Mouse (Mus musculus): ENCODE measurements at regions not wholly inside any gene's neighbourhood (a gene's known extent, or its start where the extent isn't known, plus 50 kb on each side); places are given as distances from the start of the nearest gene placed in this dataset.
A peak's percentile ranks its signal among the peaks of the same experiment; 100 is the strongest.

- TF ChIP-seq CTCF (IDR thresholded peaks at IDR 0.05; ENCODE audit: borderline replicate concordance, extremely low read depth, insufficient read depth, insufficient read length) (no peak), POLR2A (IDR thresholded peaks at IDR 0.05; ENCODE audit: borderline replicate concordance, extremely low read depth, insufficient read depth, insufficient read length, poor library complexity, severe bottlenecking) (no peak)
Observed at GRCm38 (mm10) chr15:96880066-96880465, 175.7 kb downstream of the Slc38a4 start.

GRCm38 (mm10) chr15:96878796-96879195, 177.0 kb downstream of the Slc38a4 start:
- no peak for TF ChIP-seq POLR2A (IDR thresholded peaks at IDR 0.05; ENCODE audit: borderline replicate concordance, extremely low read depth, insufficient read depth, insufficient read length, poor library complexity, severe bottlenecking)
- no peak for TF ChIP-seq CTCF (IDR thresholded peaks at IDR 0.05; ENCODE audit: borderline replicate concordance, extremely low read depth, insufficient read depth, insufficient read length)
- peak; percentile 18 for DNase-seq (ENCODE audit: low read depth)

More at GRCm38 (mm10) chr15:96880066-96880465, 175.7 kb downstream of the Slc38a4 start:
- no peak for DNase-seq (ENCODE audit: low read depth)

- TF ChIP-seq CTCF (IDR thresholded peaks at IDR 0.05; ENCODE audit: borderline replicate concordance, extremely low read depth, insufficient read depth, insufficient read length) = no peak
- no peak for TF ChIP-seq POLR2A (IDR thresholded peaks at IDR 0.05; ENCODE audit: borderline replicate concordance, extremely low read depth, insufficient read depth, insufficient read length, poor library complexity, severe bottlenecking)
- no peak for DNase-seq (ENCODE audit: low read depth)
Observed at GRCm38 (mm10) chr15:96877931-96878330, 177.8 kb downstream of the Slc38a4 start.

GRCm38 (mm10) chr15:96877271-96877670, 177.7 kb upstream of the Slc38a2 start:
- peak; percentile 20 for DNase-seq (ENCODE audit: low read depth)
- TF ChIP-seq CTCF (IDR thresholded peaks at IDR 0.05; ENCODE audit: borderline replicate concordance, extremely low read depth, insufficient read depth, insufficient read length) = no peak
- no peak for TF ChIP-seq POLR2A (IDR thresholded peaks at IDR 0.05; ENCODE audit: borderline replicate concordance, extremely low read depth, insufficient read depth, insufficient read length, poor library complexity, severe bottlenecking)

GRCm38 (mm10) chr15:96874145-96874544, 174.6 kb upstream of the Slc38a2 start:
- TF ChIP-seq POLR2A (IDR thresholded peaks at IDR 0.05; ENCODE audit: borderline replicate concordance, extremely low read depth, insufficient read depth, insufficient read length, poor library complexity, severe bottlenecking) = no peak
- TF ChIP-seq CTCF (IDR thresholded peaks at IDR 0.05; ENCODE audit: borderline replicate concordance, extremely low read depth, insufficient read depth, insufficient read length) = no peak

GRCm38 (mm10) chr15:96873562-96873961, 174.0 kb upstream of the Slc38a2 start:
- no peak for TF ChIP-seq CTCF (IDR thresholded peaks at IDR 0.05; ENCODE audit: borderline replicate concordance, extremely low read depth, insufficient read depth, insufficient read length)
- TF ChIP-seq POLR2A (IDR thresholded peaks at IDR 0.05; ENCODE audit: borderline replicate concordance, extremely low read depth, insufficient read depth, insufficient read length, poor library complexity, severe bottlenecking) = no peak
- no peak for DNase-seq (ENCODE audit: low read depth)

More at GRCm38 (mm10) chr15:96874145-96874544, 174.6 kb upstream of the Slc38a2 start:
- DNase-seq (ENCODE audit: low read depth) = no peak

- no peak for DNase-seq (ENCODE audit: low read depth)
- no peak for TF ChIP-seq POLR2A (IDR thresholded peaks at IDR 0.05; ENCODE audit: borderline replicate concordance, extremely low read depth, insufficient read depth, insufficient read length, poor library complexity, severe bottlenecking)
- TF ChIP-seq CTCF (IDR thresholded peaks at IDR 0.05; ENCODE audit: borderline replicate concordance, extremely low read depth, insufficient read depth, insufficient read length) = no peak
Observed at GRCm38 (mm10) chr15:96873126-96873525, 173.6 kb upstream of the Slc38a2 start.

- TF ChIP-seq CTCF (IDR thresholded peaks at IDR 0.05; ENCODE audit: borderline replicate concordance, extremely low read depth, insufficient read depth, insufficient read length) (no peak), POLR2A (IDR thresholded peaks at IDR 0.05; ENCODE audit: borderline replicate concordance, extremely low read depth, insufficient read depth, insufficient read length, poor library complexity, severe bottlenecking) (no peak)
- DNase-seq (ENCODE audit: low read depth) = no peak
Observed at GRCm38 (mm10) chr15:96867701-96868100, 168.2 kb upstream of the Slc38a2 start.

- no peak for DNase-seq (ENCODE audit: low read depth)
- no peak for TF ChIP-seq POLR2A (IDR thresholded peaks at IDR 0.05; ENCODE audit: borderline replicate concordance, extremely low read depth, insufficient read depth, insufficient read length, poor library complexity, severe bottlenecking)
- no peak for TF ChIP-seq CTCF (IDR thresholded peaks at IDR 0.05; ENCODE audit: borderline replicate concordance, extremely low read depth, insufficient read depth, insufficient read length)
Observed at GRCm38 (mm10) chr15:96865932-96866331, 166.4 kb upstream of the Slc38a2 start.

- no peak for DNase-seq (ENCODE audit: low read depth)
- TF ChIP-seq POLR2A (IDR thresholded peaks at IDR 0.05; ENCODE audit: borderline replicate concordance, extremely low read depth, insufficient read depth, insufficient read length, poor library complexity, severe bottlenecking) = no peak
- no peak for TF ChIP-seq CTCF (IDR thresholded peaks at IDR 0.05; ENCODE audit: borderline replicate concordance, extremely low read depth, insufficient read depth, insufficient read length)
Observed at GRCm38 (mm10) chr15:96857709-96858108, 158.2 kb upstream of the Slc38a2 start.

- TF ChIP-seq CTCF (IDR thresholded peaks at IDR 0.05; ENCODE audit: borderline replicate concordance, extremely low read depth, insufficient read depth, insufficient read length) = no peak
- TF ChIP-seq POLR2A (IDR thresholded peaks at IDR 0.05; ENCODE audit: borderline replicate concordance, extremely low read depth, insufficient read depth, insufficient read length, poor library complexity, severe bottlenecking) = no peak
- no peak for DNase-seq (ENCODE audit: low read depth)
Observed at GRCm38 (mm10) chr15:96851970-96852768, 152.6 kb upstream of the Slc38a2 start.

- TF ChIP-seq CTCF (IDR thresholded peaks at IDR 0.05; ENCODE audit: borderline replicate concordance, extremely low read depth, insufficient read depth, insufficient read length) (peak; percentile 40; the same call in 1 of the 2 replicates), POLR2A (IDR thresholded peaks at IDR 0.05; ENCODE audit: borderline replicate concordance, extremely low read depth, insufficient read depth, insufficient read length, poor library complexity, severe bottlenecking) (no peak)
- DNase-seq (ENCODE audit: low read depth) = peak; percentile 18
Observed at GRCm38 (mm10) chr15:96848150-96848549, 148.6 kb upstream of the Slc38a2 start.

Measured in brain, embryonic 14.5 days (tissue).